Mouse (Mus musculus) heart, embryonic 16.5 days (tissue): Measurements from ENCODE around the gene 1110032A03Rik. TPM values are rescaled to one million over a fixed set of nuclear protein-coding genes. Genes with fewer than 3 reads are reported as not detected.

Source experiments
- ATAC-seq: fragments of 200-750 bp; cut with Nextera tagmentation; replicated peaks from 2 replicates; pipeline ENCODE4 v1.8.0; 2017; ENCODE audit warnings: moderate number of reproducible peaks; ENCODE audit not compliant: insufficient read depth, low FRiP score; ENCODE audit errors: extremely low read depth
- H3K27ac ChIP-seq: fragments of 300-500 bp; sonication (generic); 2 replicates; pipeline ENCODE4 v1.5.1; 2014; ENCODE audit warnings: mild to moderate bottlenecking, low read length, control low read depth, moderate library complexity
- H3K27me3 ChIP-seq: fragments of 300-500 bp; sonication (generic); 2 replicates; pipeline ENCODE4 v1.6.1; 2014; ENCODE audit warnings: low read length, mixed read lengths; ENCODE audit not compliant: control insufficient read depth, insufficient read depth
- H3K36me3 ChIP-seq: fragments of 300-500 bp; sonication (generic); 2 replicates; pipeline ENCODE4 v1.6.1; 2014; ENCODE audit not compliant: control insufficient read depth, insufficient read depth
- H3K4me1 ChIP-seq: fragments of 300-500 bp; sonication (generic); 2 replicates; pipeline ENCODE4 v1.6.1; 2014; ENCODE audit warnings: low read length, mixed read lengths; ENCODE audit not compliant: control insufficient read depth, insufficient read depth
- H3K4me2 ChIP-seq: fragments of 300-500 bp; sonication (generic); 2 replicates; pipeline ENCODE4 v1.6.1; 2014; ENCODE audit warnings: low read depth, mild to moderate bottlenecking, control low read depth, low read length
- H3K4me3 ChIP-seq: fragments of 300-500 bp; sonication (generic); 2 replicates; pipeline ENCODE4 v1.5.1; 2014; ENCODE audit warnings: mild to moderate bottlenecking, control low read depth, low read length
- H3K9ac ChIP-seq: fragments of 300-500 bp; sonication (generic); 2 replicates; pipeline ENCODE4 v1.6.1; 2014; ENCODE audit warnings: low read length, control low read depth
- H3K9me3 ChIP-seq: fragments of 300-500 bp; sonication (generic); replicated peaks from 2 replicates; pipeline ENCODE4 v1.6.1; 2016; ENCODE audit warnings: low read length; ENCODE audit not compliant: control insufficient read depth
- WGBS: fragments of 180-500 bp; shearing (Covaris S2); extraction: QIAGEN DNeasy Blood & Tissue Kit; methylation state at CpG from one replicate; pipeline ENCODE4 v1.1.7; 2014; 5-methylcytosine and 5-hydroxymethylcytosine counted together
- polyA plus RNA-seq: library from polyadenylated mRNA; unstranded; fragments of >200 nt; fragmentation: Nextera tagmentation; extraction: Ambion mirVana; gene quantifications from 2 replicates; pipeline ENCODE4 v1.2.1, GENCODE M21; 2015

The 1110032A03Rik gene
- polyA plus RNA-seq, 1 experiment from 2014 or later = 30.0 TPM

DNA sequence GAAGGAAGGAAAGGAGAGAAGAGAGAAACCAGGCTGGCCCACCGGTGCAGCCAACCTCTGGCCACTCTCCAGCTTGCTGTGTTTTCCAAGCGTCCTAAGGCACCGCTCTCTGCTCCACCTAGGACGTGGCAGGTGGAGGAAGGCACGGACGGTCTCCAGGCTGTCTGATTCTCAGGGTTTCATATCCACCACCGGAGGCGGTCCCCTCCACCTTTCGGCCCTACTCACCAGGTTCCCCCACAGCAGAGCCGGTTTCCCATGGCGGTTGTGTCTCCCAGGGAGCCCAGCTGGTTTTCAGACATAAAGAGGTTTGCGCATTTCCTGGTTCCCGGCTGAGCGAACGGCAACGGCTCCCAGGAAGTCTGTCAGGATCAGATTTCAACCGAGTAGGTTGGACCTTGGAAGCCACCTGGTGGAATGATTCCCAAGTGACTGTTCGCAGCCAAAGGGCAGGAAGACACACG, 29.1 kb downstream of the 1110032A03Rik start, which contains the start of gene 2310030G06Rik:
TSS of gene 2310030G06Rik (minus strand) at position 323 of the 464 bp plus-strand sequence.
- peak; percentile 37; the same call in 1 of the 2 replicates for ATAC-seq
- peaks cover 29% of the 10 kb centered on the region for H3K4me1 ChIP-seq
- WGBS = 4% methylated on average over 19 of the region's 19 CpGs
- H3K27me3 ChIP-seq = no peaks in the 10 kb centered on the region
- H3K9me3 ChIP-seq = no peaks in the 10 kb centered on the region
- H3K36me3 ChIP-seq = no peaks in the 10 kb centered on the region
- H3K4me2 ChIP-seq = peak within 1 kb of the TSS; percentile 71
- peak within 1 kb of the TSS; percentile 81 for H3K9ac ChIP-seq
- H3K27ac ChIP-seq = peak within 1 kb of the TSS; percentile 86
- peak within 1 kb of the TSS; percentile 59 for H3K4me3 ChIP-seq

DNA sequence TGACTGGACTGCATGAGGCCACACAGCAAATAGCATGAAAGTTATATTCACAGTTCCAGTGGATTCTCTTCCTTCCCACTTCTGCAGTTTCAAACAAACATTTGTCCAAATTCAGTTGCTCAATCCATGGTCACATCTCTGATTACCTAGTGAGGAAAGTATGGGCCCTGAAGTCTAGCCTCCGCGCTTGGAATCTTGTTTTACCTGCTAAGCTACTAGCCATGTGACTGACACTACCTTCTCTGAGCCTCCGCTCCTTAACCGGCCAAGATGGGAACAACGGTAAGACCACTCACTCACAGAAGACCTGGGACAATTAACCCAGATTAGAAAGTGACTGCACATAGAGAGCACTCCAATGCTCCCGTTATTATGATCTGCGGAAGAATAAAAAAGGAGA, 29.5 kb downstream of the 1110032A03Rik start:
- peak; percentile 1; the same call in 1 of the 2 replicates for ATAC-seq

GRCm38 (mm10) chr9:50742744-50743143, 32.6 kb downstream of the 1110032A03Rik start:
- peak overlapping the region; percentile 29; the same call in 1 of the 2 replicates for H3K27ac ChIP-seq
- 73% methylated on average over 2 of the region's 2 CpGs for WGBS
- H3K9me3 ChIP-seq = no peaks in the 10 kb centered on the region
- H3K27me3 ChIP-seq = no peaks in the 10 kb centered on the region
- H3K4me3 ChIP-seq = no peak overlapping the region
- no peak for ATAC-seq
- H3K9ac ChIP-seq = no peak overlapping the region
- H3K4me2 ChIP-seq = no peak overlapping the region
- H3K4me1 ChIP-seq = peaks cover 32% of the 10 kb centered on the region
- H3K36me3 ChIP-seq = no peaks in the 10 kb centered on the region

More for the DNA sequence above, 29.5 kb downstream of the 1110032A03Rik start:
- H3K4me2 ChIP-seq = peak overlapping the region; percentile 71
- peaks cover 29% of the 10 kb centered on the region for H3K4me1 ChIP-seq
- no peaks in the 10 kb centered on the region for H3K9me3 ChIP-seq
- peak overlapping the region; percentile 86 for H3K27ac ChIP-seq
- H3K36me3 ChIP-seq = no peaks in the 10 kb centered on the region
- H3K9ac ChIP-seq = peak overlapping the region; percentile 81
- 25% methylated on average over 7 of the region's 7 CpGs for WGBS
- peak overlapping the region; percentile 59 for H3K4me3 ChIP-seq
- H3K27me3 ChIP-seq = no peaks in the 10 kb centered on the region

- H3K36me3 ChIP-seq = no peaks in the 10 kb centered on the region
- peak overlapping the region; percentile 29; the same call in 1 of the 2 replicates for H3K27ac ChIP-seq
- H3K9ac ChIP-seq = no peak overlapping the region
- ATAC-seq = no peak
- no peaks in the 10 kb centered on the region for H3K9me3 ChIP-seq
- H3K4me2 ChIP-seq = no peak overlapping the region
- no peaks in the 10 kb centered on the region for H3K27me3 ChIP-seq
- 58% methylated on average over 3 of the region's 3 CpGs for WGBS
- peaks cover 30% of the 10 kb centered on the region for H3K4me1 ChIP-seq
- H3K4me3 ChIP-seq = no peak overlapping the region
Measured at GRCm38 (mm10) chr9:50742261-50742660, 33.1 kb downstream of the 1110032A03Rik start.

DNA sequence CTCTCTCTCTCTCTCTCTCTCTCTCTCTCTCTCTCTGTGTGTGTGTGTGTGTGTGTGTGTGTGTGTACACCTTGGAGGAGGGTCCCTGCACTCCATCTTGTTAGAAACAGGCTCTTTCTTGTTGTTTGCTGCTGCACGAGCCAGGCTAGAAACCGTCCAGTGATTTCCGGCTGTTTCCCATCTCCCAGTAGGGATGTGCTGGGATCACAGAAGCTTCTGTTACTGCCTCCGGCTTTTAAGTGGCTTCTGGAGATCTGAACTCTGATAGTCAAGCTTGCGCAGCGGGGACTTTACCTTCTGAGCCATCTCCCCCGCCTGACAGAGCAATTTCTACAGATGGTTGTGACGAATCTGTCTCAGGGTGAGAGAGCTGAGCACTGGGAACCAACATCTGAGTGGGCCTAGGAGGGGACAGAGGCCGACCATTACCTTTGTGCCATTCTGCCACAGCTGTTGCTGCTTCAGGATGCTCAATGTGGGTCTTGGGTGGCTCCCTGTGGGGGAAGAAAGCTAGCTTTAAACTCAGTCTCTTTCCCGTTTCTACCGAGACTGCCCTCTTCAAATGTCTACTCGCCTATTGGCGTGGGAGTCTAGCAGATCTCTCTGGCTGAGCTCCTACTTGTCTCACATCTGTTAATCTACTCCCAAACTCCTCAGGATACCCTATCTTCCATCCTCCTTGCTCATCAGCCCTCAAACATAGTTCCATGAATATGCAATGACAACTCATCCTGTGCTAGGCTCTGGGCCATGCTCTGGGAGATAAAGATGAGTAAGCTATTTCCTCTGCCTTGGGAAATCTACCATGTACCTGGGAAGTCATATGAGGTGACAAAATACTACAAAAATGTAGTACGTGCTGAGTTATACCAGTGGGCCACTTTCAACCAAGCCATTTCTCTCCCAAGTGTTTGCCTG, 34.2 kb downstream of the 1110032A03Rik start:
- Histone ChIP-seq H3K36me3 (no peaks in the 10 kb centered on the region), H3K4me2 (no peak overlapping the region), H3K9ac (no peak overlapping the region), H3K4me1 (peaks cover 21% of the 10 kb centered on the region), H3K4me3 (no peak overlapping the region), H3K9me3 (no peaks in the 10 kb centered on the region), H3K27ac (no peak overlapping the region), H3K27me3 (no peaks in the 10 kb centered on the region)
- ATAC-seq = no peak
- 79% methylated on average over 14 of the region's 14 CpGs for WGBS

GRCm38 (mm10) chr9:50738914-50739870, 36.1 kb downstream of the 1110032A03Rik start, which contains the start of gene Dixdc1:
TSS of gene Dixdc1 (minus strand) at chr9:50739517.
- H3K9ac ChIP-seq = no peak within 1 kb of the TSS
- no peaks in the 10 kb centered on the region for H3K27me3 ChIP-seq
- no peaks in the 10 kb centered on the region for H3K36me3 ChIP-seq
- peak within 1 kb of the TSS; percentile 78 for H3K27ac ChIP-seq
- ATAC-seq = peak; percentile 99
- H3K4me1 ChIP-seq = peaks cover 18% of the 10 kb centered on the region
- no peaks in the 10 kb centered on the region for H3K9me3 ChIP-seq
- H3K4me3 ChIP-seq = peak within 1 kb of the TSS; percentile 52
- H3K4me2 ChIP-seq = peak within 1 kb of the TSS; percentile 74
- 10% methylated on average over 36 of the region's 36 CpGs for WGBS

- ATAC-seq = no peak
- H3K36me3 ChIP-seq = no peaks in the 10 kb centered on the region
- peak overlapping the region; percentile 40; the same call in 1 of the 2 replicates for H3K4me2 ChIP-seq
- peaks cover 12% of the 10 kb centered on the region for H3K4me1 ChIP-seq
- no peak overlapping the region for H3K4me3 ChIP-seq
- no peak overlapping the region for H3K27ac ChIP-seq
- no peaks in the 10 kb centered on the region for H3K27me3 ChIP-seq
- H3K9ac ChIP-seq = no peak overlapping the region
- H3K9me3 ChIP-seq = no peaks in the 10 kb centered on the region
- 2% methylated on average over 9 of the region's 9 CpGs for WGBS
Measured at GRCm38 (mm10) chr9:50734989-50735388, 40.3 kb downstream of the 1110032A03Rik start.

DNA sequence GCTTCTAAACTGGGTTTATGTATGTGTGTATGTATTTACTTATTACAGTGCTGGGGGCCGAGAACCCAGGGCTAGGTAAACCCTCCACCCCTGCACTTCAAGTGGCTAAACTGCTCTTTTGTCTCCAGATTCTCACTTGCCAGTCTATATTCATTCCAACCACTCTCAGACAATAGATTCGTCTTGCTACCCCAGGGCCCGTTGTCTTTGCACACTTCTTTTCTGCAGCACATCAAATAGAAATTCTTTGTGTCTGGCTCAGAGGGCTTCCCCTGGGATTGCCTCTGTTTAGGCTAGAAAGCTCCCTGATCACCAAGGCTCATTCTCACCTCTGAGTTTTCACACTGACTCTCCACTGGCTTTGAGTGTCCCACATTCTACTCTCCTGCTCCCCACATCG, 42.8 kb downstream of the 1110032A03Rik start:
- Histone ChIP-seq H3K9ac (no peak overlapping the region), H3K36me3 (no peaks in the 10 kb centered on the region), H3K9me3 (no peaks in the 10 kb centered on the region), H3K4me2 (no peak overlapping the region), H3K4me3 (no peak overlapping the region), H3K27me3 (no peaks in the 10 kb centered on the region), H3K27ac (no peak overlapping the region), H3K4me1 (peaks cover 10% of the 10 kb centered on the region; the same call in 1 of the 2 replicates)
- no peak for ATAC-seq
- 31% methylated on average over 4 of the region's 4 CpGs for WGBS
